Mouse (Mus musculus) lung, postnatal 0 days (tissue): ENCODE results near the gene Gm19402.
A peak's percentile ranks its signal among the peaks of the same experiment; 100 is the strongest.

Experiments
- CTCF ChIP-seq: IDR thresholded peaks from 2 replicates; pipeline ENCODE4 v1.5.1; 2016; ENCODE audit warnings: antibody characterized with exemption, mild to moderate bottlenecking
- EP300 ChIP-seq: IDR thresholded peaks from 2 replicates; pipeline ENCODE4 v1.6.1; 2016; ENCODE audit warnings: antibody characterized with exemption, mild to moderate bottlenecking, control low read depth

DNA sequence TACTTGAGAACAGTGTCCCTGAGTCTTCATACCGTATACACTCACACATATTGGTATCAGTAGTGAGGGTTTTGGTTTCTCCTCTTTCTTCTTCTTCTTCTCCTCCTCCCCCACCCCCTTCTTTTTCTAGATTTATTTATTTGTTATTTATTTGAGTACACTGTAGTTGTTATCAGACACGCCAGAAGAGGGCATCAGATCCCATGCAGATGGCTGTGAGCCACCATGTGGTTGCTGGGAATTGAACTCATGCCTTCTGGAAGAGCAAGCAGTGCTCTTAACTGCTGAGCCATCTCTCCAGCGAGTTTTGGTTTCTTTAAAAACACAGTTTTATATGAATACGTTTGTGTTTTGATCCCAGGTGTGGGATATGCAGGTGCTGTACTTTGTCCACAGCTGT, 37.7 kb upstream of the Gm19402 start:
- TF ChIP-seq CTCF (0 out of 2 replicates have a peak, but pooled peaks have one; percentile 4), EP300 (no peak)
